Mouse (Mus musculus) stomach, embryonic 15.5 days (tissue): Measurements from ENCODE around the gene Klf15. TPM values are rescaled to one million over a fixed set of nuclear protein-coding genes. Genes with fewer than 3 reads are reported as not detected.
A peak's percentile ranks its signal among the peaks of the same experiment; 100 is the strongest.

Source experiments
- ATAC-seq: fragments of 200-750 bp; cut with Nextera tagmentation; 2 replicates; pipeline ENCODE4 v1.8.0; 2017; ENCODE audit warnings: low read depth, moderate number of reproducible peaks, moderate TSS enrichment; ENCODE audit not compliant: insufficient read depth, low FRiP score
- H3K27ac ChIP-seq: fragments of 300-500 bp; sonication (generic); 2 replicates; pipeline ENCODE4 v1.5.1; 2015; ENCODE audit warnings: mild to moderate bottlenecking, inconsistent platforms
- H3K27me3 ChIP-seq: fragments of 300-500 bp; sonication (generic); replicated peaks from 2 replicates; pipeline ENCODE4 v1.6.1; 2015; ENCODE audit warnings: inconsistent platforms
- H3K36me3 ChIP-seq: fragments of 300-500 bp; sonication (generic); 2 replicates; pipeline ENCODE4 v1.6.1; 2015; ENCODE audit warnings: inconsistent platforms
- H3K4me1 ChIP-seq: fragments of 300-500 bp; sonication (generic); 2 replicates; pipeline ENCODE4 v1.6.1; 2015; ENCODE audit warnings: inconsistent platforms
- H3K4me2 ChIP-seq: fragments of 300-500 bp; sonication (generic); 2 replicates; pipeline ENCODE4 v1.6.1; 2015; ENCODE audit warnings: mild to moderate bottlenecking, inconsistent platforms
- H3K4me3 ChIP-seq: fragments of 300-500 bp; sonication (generic); replicated peaks from 2 replicates; pipeline ENCODE4 v1.5.1; 2015; ENCODE audit warnings: inconsistent platforms
- H3K9ac ChIP-seq: fragments of 300-500 bp; sonication (generic); 2 replicates; pipeline ENCODE4 v1.6.1; 2015; ENCODE audit warnings: inconsistent platforms
- H3K9me3 ChIP-seq: fragments of 300-500 bp; sonication (generic); 2 replicates; pipeline ENCODE4 v1.6.1; 2016; ENCODE audit warnings: inconsistent platforms
- WGBS: fragments of 180-500 bp; shearing (Covaris S2); methylation state at CpG from one replicate; pipeline ENCODE4 v1.1.7; 2015; 5-methylcytosine and 5-hydroxymethylcytosine counted together
- polyA plus RNA-seq: library from polyadenylated mRNA; unstranded; fragments of >200 nt; fragmentation: Nextera tagmentation; extraction: Ambion mirVana; gene quantifications from 2 replicates; pipeline ENCODE4 v1.2.1, GENCODE M21; 2015

Klf15 gene
- polyA plus RNA-seq, 1 experiment from 2014 or later = 11.5 TPM

- no peak for ATAC-seq
- Histone ChIP-seq H3K4me3 (no peak overlapping the region), H3K4me2 (no peak overlapping the region), H3K27ac (no peak overlapping the region), H3K9me3 (no peaks in the 10 kb centered on the region), H3K4me1 (0 out of 2 replicates have a peak, but pooled peaks cover 4% of the 10 kb centered on the region), H3K27me3 (no peaks in the 10 kb centered on the region), H3K9ac (no peak overlapping the region), H3K36me3 (no peaks in the 10 kb centered on the region)
- 52% methylated on average over 14 of the region's 14 CpGs for WGBS
Measured at GRCm38 (mm10) chr6:90476941-90477518, 14.7 kb downstream of the Klf15 start.

- 51% methylated on average over 3 of the region's 3 CpGs for WGBS
Measured at GRCm38 (mm10) chr6:90484249-90484648, 21.9 kb downstream of the Klf15 start.

GRCm38 (mm10) chr6:90484876-90485275 is 22.5 kb downstream of the Klf15 start:
- no peak overlapping the region for H3K4me3 ChIP-seq
- no peaks in the 10 kb centered on the region for H3K9me3 ChIP-seq
- no peak for ATAC-seq
- no peaks in the 10 kb centered on the region for H3K4me1 ChIP-seq
- no peaks in the 10 kb centered on the region for H3K36me3 ChIP-seq
- no peak overlapping the region for H3K9ac ChIP-seq
- H3K27me3 ChIP-seq = no peaks in the 10 kb centered on the region
- H3K4me2 ChIP-seq = no peak overlapping the region
- no peak overlapping the region for H3K27ac ChIP-seq
- WGBS = 74% methylated on average over 5 of the region's 5 CpGs

More at GRCm38 (mm10) chr6:90484249-90484648, 21.9 kb downstream of the Klf15 start:
- no peaks in the 10 kb centered on the region for H3K27me3 ChIP-seq
- H3K4me2 ChIP-seq = no peak overlapping the region
- no peaks in the 10 kb centered on the region for H3K9me3 ChIP-seq
- no peak overlapping the region for H3K27ac ChIP-seq
- no peak overlapping the region for H3K4me3 ChIP-seq
- H3K9ac ChIP-seq = no peak overlapping the region
- ATAC-seq = no peak
- H3K4me1 ChIP-seq = no peaks in the 10 kb centered on the region
- no peaks in the 10 kb centered on the region for H3K36me3 ChIP-seq

- Histone ChIP-seq H3K4me1 (no peaks in the 10 kb centered on the region), H3K4me3 (no peak within 1 kb of the TSS), H3K9ac (no peak within 1 kb of the TSS), H3K9me3 (no peaks in the 10 kb centered on the region), H3K27ac (no peak within 1 kb of the TSS), H3K27me3 (no peaks in the 10 kb centered on the region), H3K4me2 (no peak within 1 kb of the TSS), H3K36me3 (no peaks in the 10 kb centered on the region)
- WGBS = 77% methylated on average over 12 of the region's 12 CpGs
- ATAC-seq = no peak
Measured at GRCm38 (mm10) chr6:90486176-90486921, 24.0 kb downstream of the Klf15 start, which contains the start of gene Aldh1l1. Gene Aldh1l1, plus strand, starts transcription at chr6:90486427.

- no peak for ATAC-seq
- H3K9me3 ChIP-seq = no peaks in the 10 kb centered on the region
- WGBS = 76% methylated on average over 1 of the region's 1 CpGs
- H3K36me3 ChIP-seq = no peaks in the 10 kb centered on the region
- no peak overlapping the region for H3K9ac ChIP-seq
- H3K4me3 ChIP-seq = no peak overlapping the region
- no peak overlapping the region for H3K27ac ChIP-seq
- no peak overlapping the region for H3K4me2 ChIP-seq
- H3K27me3 ChIP-seq = no peaks in the 10 kb centered on the region
- no peaks in the 10 kb centered on the region for H3K4me1 ChIP-seq
Measured at GRCm38 (mm10) chr6:90487531-90487930, 25.2 kb downstream of the Klf15 start.

GRCm38 (mm10) chr6:90489532-90489931 is 27.2 kb downstream of the Klf15 start:
- no peak overlapping the region for H3K4me2 ChIP-seq
- H3K9ac ChIP-seq = no peak overlapping the region
- H3K27me3 ChIP-seq = no peaks in the 10 kb centered on the region
- whole genome bisulfite sequencing = 85% methylated on average over 3 of the region's 3 CpGs
- H3K36me3 ChIP-seq = no peaks in the 10 kb centered on the region
- H3K4me1 ChIP-seq = no peaks in the 10 kb centered on the region
- H3K27ac ChIP-seq = no peak overlapping the region
- no peaks in the 10 kb centered on the region for H3K9me3 ChIP-seq
- H3K4me3 ChIP-seq = no peak overlapping the region
- ATAC-seq = no peak

- 65% methylated on average over 2 of the region's 2 CpGs for WGBS
- no peak overlapping the region for H3K9ac ChIP-seq
- H3K27me3 ChIP-seq = no peaks in the 10 kb centered on the region
- H3K4me1 ChIP-seq = 0 out of 2 replicates have a peak, but pooled peaks cover 5% of the 10 kb centered on the region
- no peak for ATAC-seq
- H3K4me2 ChIP-seq = no peak overlapping the region
- no peaks in the 10 kb centered on the region for H3K36me3 ChIP-seq
- no peaks in the 10 kb centered on the region for H3K9me3 ChIP-seq
- no peak overlapping the region for H3K4me3 ChIP-seq
- no peak overlapping the region for H3K27ac ChIP-seq
Measured at GRCm38 (mm10) chr6:90490976-90491375, 28.6 kb downstream of the Klf15 start.

- Histone ChIP-seq H3K9ac (no peak overlapping the region), H3K4me1 (0 out of 2 replicates have a peak, but pooled peaks cover 5% of the 10 kb centered on the region), H3K4me3 (no peak overlapping the region), H3K9me3 (no peaks in the 10 kb centered on the region), H3K36me3 (no peaks in the 10 kb centered on the region), H3K27ac (no peak overlapping the region), H3K4me2 (no peak overlapping the region), H3K27me3 (no peaks in the 10 kb centered on the region)
- 63% methylated on average over 10 of the region's 10 CpGs for WGBS
- ATAC-seq = peak; percentile 47; the same call in 1 of the 2 replicates
Measured at GRCm38 (mm10) chr6:90491956-90492744, 29.8 kb downstream of the Klf15 start.

- WGBS = 56% methylated on average over 3 of the region's 3 CpGs
- H3K9me3 ChIP-seq = no peaks in the 10 kb centered on the region
- H3K9ac ChIP-seq = no peak overlapping the region
- no peak for ATAC-seq
- H3K4me2 ChIP-seq = no peak overlapping the region
- H3K4me1 ChIP-seq = 0 out of 2 replicates have a peak, but pooled peaks cover 5% of the 10 kb centered on the region
- no peaks in the 10 kb centered on the region for H3K36me3 ChIP-seq
- no peaks in the 10 kb centered on the region for H3K27me3 ChIP-seq
- no peak overlapping the region for H3K4me3 ChIP-seq
- H3K27ac ChIP-seq = no peak overlapping the region
Measured at GRCm38 (mm10) chr6:90494155-90494554, 31.8 kb downstream of the Klf15 start.

- WGBS = 80% methylated on average over 3 of the region's 3 CpGs
- Histone ChIP-seq H3K4me3 (no peak overlapping the region), H3K36me3 (no peaks in the 10 kb centered on the region), H3K4me2 (no peak overlapping the region), H3K9ac (no peak overlapping the region), H3K4me1 (0 out of 2 replicates have a peak, but pooled peaks cover 5% of the 10 kb centered on the region), H3K9me3 (no peaks in the 10 kb centered on the region), H3K27ac (no peak overlapping the region), H3K27me3 (no peaks in the 10 kb centered on the region)
- no peak for ATAC-seq
Measured at GRCm38 (mm10) chr6:90494566-90494965, 32.2 kb downstream of the Klf15 start.

GRCm38 (mm10) chr6:90495282-90495912 is 33.0 kb downstream of the Klf15 start:
- Histone ChIP-seq H3K9me3 (no peaks in the 10 kb centered on the region), H3K4me2 (no peak overlapping the region), H3K27me3 (no peaks in the 10 kb centered on the region), H3K4me3 (no peak overlapping the region), H3K9ac (no peak overlapping the region), H3K4me1 (0 out of 2 replicates have a peak, but pooled peaks cover 5% of the 10 kb centered on the region), H3K27ac (no peak overlapping the region), H3K36me3 (no peaks in the 10 kb centered on the region)
- ATAC-seq = no peak; the same call in 1 of the 2 replicates
- WGBS = 57% methylated on average over 6 of the region's 7 CpGs
